Mouse (Mus musculus): ENCODE results near the gene Opn5. TPM values are rescaled to one million over a fixed set of nuclear protein-coding genes. Genes with fewer than 3 reads are reported as not detected.

The Opn5 gene
- polyA plus RNA-seq, 1 experiment from 2014 or later, result not detected

DNA sequence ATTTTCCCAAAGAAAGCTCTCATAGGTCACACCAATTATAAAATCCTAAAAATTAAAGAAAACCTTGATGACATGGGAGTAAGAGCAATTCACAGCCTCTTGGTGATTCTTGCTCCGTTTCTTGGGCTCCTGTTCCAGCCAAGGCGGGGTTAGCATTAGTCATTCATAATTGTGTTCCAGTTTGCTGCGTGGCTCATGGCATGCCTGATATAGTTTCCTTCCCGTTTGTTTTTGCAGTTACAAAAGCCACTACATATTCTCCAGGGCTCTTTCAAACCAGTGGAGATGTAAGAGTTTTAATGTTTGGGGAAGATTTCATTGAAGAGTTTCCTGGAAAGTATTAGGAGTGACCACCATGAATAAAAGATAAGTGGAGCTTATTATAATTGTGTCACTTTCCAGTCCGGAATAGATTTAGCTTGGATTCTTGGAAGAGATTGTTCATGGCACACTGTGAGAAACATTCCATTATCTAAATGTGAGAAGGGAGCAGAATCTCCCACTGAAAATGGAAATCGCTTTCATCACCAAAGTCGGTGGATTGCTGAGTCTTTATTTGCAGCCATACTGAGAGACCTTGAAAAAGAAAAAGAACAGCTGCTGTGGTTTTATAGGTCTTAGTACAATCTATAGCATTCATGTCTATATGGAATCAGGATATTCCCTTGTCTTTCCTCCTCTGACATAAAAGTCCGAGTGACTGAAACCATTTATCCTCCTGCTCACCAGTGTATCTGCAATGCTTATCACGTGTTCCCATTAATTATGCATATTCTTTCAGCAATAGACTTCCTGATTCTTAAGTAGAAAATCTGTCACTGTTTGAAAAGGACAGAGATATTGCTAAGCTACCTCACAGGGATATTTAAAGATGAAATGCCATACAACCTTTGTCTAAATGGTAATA, 101.6 kb downstream of the Opn5 start:
- no peak overlapping the region for H3K27ac ChIP-seq (replicated peaks; ENCODE audit: low read depth, low read length)
- DNase-seq (ENCODE audit: low spot score), result no peak
- no peaks in the 10 kb centered on the region for H3K9me3 ChIP-seq (ENCODE audit: control insufficient read depth, low read length)
- H3K9ac ChIP-seq (ENCODE audit: low read length), result no peak overlapping the region
- ATAC-seq (ENCODE audit: insufficient number of reproducible peaks, low FRiP score, low TSS enrichment, low read depth), result no peak
- 83% methylated on average over 9 of the region's 9 CpGs for WGBS
- no peak overlapping the region for H3K4me3 ChIP-seq (ENCODE audit: low read depth, low read length)
- H3K36me3 ChIP-seq (ENCODE audit: control insufficient read depth, insufficient read depth, low read length), result no peaks in the 10 kb centered on the region
- no peaks in the 10 kb centered on the region for H3K4me1 ChIP-seq (ENCODE audit: control insufficient read depth, insufficient read depth, low read length)
- no peak overlapping the region for H3K4me2 ChIP-seq (ENCODE audit: low read depth, severe bottlenecking)
- H3K27me3 ChIP-seq (ENCODE audit: control insufficient read depth, insufficient read depth, low read length), result no peaks in the 10 kb centered on the region

Other genes starting within 250 kb of the Opn5 start
- gene Adgrf4, start 80.9 kb upstream of the Opn5 start, polyA plus RNA-seq (2014; fragmentation: Nextera tagmentation; extraction: Ambion mirVana), result 0.16 TPM in 1 of 2 replicates, not detected in the other
- gene Adgrf2, start 130.8 kb upstream of the Opn5 start, polyA plus RNA-seq (2014; fragmentation: Nextera tagmentation; extraction: Ambion mirVana), result 0.04 and 0.13 TPM in 2 replicates

Measured in limb, embryonic 11.5 days (tissue).